Mouse (Mus musculus) megakaryocyte, adult 5-6 weeks (primary cell): Measurements from ENCODE around the gene Apom. TPM values are rescaled to one million over a fixed set of nuclear protein-coding genes. Genes with fewer than 3 reads are reported as not detected.
A peak's percentile ranks its signal among the peaks of the same experiment; 100 is the strongest.

Source experiments
- ATAC-seq: 2 replicates; pipeline ENCODE4 v1.8.0; 2016; ENCODE audit warnings: mild to moderate bottlenecking, inconsistent platforms; ENCODE audit not compliant: poor library complexity, severe bottlenecking
- total RNA-seq, 2 experiments: library from RNA; stranded (forward) in 1 of 2; stranded (reverse) in 1 of 2; fragments of 153-499, 151-499 nt in 1 of 2; fragments of 221-1000, 200-1000 nt in 1 of 2; gene quantifications; 2 replicates each; pipeline versions ENCODE4 v1.2.3 to v1.2.4; 2015 to 2017

Gene Apom
- total RNA-seq (2015) (0.38 TPM in 1 of 2 replicates, not detected in the other), total RNA-seq (2017) (0.26 TPM in 1 of 2 replicates, not detected in the other)

DNA sequence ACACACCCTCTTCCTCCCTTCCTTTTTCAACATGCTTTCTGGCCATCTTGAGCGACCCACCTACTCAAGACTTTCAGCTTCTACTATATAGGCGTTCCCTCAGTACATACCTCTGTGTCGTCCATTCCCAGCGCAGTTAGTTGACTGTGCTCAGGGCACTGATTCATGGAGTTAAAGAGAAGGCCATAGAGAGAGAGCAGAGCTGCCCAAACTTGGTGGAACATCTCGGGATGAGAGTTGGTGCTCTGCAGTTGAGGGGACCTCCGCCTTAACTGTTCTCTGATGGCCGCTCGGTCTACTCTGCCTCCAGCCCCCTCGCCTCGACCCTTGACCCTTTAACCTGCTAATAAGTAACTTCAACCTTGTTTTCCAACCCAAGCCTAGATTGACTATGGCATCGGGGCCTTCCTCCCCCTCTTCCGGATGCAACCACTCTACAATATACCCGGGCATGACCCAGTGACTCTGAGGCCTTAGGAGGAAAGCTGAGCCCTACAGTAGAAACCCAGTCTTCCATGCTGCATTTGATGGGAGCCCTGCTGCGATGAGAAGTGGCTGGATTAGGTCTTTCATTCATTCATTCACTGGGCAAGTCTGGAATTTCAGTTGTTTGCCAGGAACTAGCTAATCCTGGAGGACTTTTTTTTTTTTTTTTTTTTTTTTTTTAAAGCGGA lies at the start of gene Apom:
TSS of gene Apom (minus strand) at position 551 of the 674 bp plus-strand sequence.
- ATAC-seq: no peak

DNA sequence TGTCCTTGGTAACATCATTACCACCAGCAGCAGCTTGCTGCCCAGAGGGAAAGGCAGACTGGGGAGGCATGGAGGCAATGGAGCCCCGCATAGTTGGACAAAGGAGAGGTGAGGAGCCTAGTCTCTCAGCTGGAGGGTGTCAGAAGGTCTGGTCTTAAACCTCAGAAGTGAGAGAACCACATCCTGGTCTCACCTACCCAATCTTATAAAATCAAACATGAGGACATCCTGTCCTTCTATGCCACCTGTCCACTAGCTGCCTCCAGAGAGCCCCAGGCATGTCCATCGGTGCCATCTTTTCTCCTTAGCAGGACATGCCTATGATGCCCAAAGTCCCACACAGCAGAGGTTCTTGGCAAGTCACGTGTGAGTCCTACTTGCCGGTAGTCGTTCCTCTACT lies 48.2 kb upstream of the Apom start:
- ATAC-seq: no peak

DNA sequence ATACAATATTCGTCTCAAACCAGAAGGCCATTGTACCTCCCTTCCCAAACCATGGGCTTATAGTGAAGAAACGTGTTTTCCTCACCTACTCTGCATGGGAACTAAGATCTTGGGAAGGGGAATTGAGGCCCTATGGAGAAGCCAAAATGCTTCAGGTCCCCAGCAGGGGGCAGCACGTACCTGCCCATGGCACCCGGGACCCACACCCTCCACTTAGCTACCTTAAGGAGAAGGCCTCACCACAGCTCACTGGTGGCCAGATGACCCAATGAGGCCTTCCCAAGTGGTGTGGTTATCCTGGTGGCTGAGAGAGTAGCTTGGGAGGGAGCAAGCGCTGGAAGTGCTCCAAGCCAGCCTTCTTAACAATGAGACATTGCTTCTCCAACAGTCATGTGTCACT lies 46.7 kb upstream of the Apom start:
- peak; percentile 98 for ATAC-seq

DNA sequence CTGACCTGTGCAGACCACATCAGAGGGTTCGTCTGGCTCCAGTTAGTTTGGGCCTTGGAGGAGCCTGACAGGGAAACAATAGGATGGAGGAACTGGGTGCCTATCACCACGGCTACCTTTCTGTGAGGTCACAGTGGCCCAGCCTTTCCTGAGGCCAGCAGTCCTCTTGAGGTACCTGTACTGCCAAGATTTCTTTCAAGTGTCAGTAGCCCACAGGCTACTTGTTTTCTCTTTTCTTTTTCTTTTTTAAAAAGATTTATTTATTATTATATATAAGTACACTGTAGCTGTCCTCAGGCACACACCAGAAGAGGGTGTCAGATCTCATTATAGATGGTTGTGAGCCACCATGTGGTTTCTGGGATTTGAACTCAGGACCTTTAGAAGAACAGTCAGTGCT lies 44.1 kb upstream of the Apom start, which contains the start of gene Aif1:
TSS of gene Aif1 (minus strand) at position 101 of the 400 bp plus-strand sequence.
- ATAC-seq: no peak

DNA sequence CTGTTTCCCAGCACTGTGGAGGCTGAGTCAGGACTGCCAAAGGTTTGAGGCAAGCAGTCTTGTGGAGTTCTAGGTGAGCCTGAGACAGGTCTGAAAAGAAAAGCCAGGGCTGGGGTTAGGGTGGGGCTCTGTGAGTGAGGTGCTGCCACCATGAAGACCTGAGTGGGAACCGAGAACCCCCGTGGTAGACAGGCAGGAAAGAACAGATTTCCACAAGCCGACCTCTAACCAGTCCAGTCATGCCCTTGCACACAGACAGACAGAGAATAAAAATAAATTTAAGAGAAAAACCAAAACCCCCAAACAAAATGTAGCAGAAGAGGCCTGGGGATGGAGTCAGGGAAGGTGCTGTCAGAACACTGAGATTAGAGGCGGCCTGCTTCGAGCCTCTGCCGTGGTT lies 43.5 kb upstream of the Apom start:
- ATAC-seq: no peak

DNA sequence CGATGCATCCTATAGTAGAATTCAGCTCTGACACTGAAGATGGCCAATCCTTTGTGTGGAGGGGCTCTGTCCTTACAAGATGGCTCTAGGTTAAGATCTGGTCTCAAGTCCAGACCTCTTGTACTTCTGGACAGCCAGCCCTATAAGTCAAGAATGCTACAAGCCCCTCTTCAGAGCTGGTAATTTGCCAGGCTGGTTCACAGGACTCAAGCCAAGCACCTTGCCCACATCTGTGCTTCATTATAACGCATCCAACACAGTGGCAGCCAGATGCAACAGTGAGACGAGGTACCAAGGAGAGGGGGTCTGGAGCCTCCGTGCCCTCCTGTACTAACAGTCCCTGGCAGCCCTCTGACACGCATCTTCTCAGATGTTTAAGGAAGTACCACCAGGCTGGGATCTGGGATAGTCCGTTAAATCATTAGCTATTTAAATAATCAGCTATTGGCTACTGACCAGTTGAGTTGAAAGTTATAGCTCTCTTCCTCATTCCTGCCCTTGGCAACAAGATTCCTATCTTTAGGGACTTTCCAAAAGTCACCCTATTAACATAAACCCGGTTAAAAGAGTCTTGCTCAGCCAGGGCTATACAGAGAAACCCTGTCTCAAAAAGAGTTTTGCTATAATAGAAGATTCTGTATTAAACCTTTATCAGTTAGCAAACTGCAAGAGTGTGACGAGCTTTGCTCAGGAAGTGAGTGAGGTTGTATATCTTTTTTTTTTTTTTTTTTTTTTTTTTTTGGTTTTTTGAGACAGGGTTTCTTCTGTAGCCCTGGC lies 42.5 kb upstream of the Apom start:
- ATAC-seq: no peak

DNA sequence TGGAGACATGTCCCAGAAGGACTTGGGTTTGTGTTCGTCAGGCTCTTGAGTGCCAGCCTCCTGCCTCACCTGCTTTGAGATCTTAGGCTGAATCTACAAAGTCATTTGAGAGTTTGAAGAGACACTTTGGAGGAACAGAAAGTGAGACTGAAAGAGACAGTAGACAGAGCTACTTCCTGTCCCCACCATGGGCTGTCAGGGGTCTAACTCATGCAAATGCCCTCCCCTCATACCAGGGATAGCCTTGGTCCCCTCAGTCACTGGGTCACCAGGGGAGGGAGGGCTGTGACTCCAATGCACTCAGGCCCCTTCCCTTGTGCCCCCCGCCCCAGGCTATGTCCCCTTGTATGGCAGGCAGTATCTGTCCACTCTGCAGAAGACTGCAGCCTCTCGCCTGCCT lies 41.5 kb upstream of the Apom start:
- ATAC-seq: peak; percentile 45; the same call in 1 of the 2 replicates

DNA sequence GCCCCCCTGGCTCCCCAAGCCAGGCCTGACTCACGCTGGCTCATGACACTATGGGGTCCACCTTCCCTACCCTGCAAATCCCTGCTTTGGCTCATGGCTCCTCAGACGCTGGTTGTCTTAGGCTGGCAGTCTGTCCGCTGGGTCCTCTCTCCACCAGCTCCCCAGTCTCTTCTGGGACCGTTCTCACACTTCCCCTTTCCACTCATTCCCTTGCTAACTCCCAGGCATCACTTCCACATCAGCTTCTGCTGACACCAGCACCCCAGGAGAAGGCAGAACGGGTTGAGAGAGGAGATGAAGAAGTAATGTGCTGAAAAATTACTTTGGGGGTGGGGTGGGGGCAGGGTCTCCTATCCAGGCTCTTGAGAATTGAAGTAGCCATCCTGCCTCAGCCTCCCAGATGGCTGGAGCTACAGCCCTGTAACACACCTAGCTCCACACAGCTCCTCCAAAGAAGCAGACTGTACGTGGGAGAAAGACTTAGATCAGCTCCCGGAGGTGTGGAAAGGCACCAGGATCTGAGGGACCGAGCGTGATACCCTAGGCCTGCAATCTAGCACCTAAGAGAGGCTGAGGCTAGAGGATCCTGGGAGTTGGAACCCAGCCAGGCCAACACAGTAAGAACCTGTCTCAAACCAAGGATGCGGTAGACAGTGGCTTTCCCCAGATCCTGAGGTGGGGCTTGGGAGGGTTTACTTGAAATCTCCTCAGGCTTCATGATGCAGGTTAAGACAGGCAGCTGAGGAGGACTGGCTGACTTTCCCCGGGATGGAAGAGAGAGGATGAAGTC lies 40.8 kb upstream of the Apom start:
- peak; percentile 85 for ATAC-seq

DNA sequence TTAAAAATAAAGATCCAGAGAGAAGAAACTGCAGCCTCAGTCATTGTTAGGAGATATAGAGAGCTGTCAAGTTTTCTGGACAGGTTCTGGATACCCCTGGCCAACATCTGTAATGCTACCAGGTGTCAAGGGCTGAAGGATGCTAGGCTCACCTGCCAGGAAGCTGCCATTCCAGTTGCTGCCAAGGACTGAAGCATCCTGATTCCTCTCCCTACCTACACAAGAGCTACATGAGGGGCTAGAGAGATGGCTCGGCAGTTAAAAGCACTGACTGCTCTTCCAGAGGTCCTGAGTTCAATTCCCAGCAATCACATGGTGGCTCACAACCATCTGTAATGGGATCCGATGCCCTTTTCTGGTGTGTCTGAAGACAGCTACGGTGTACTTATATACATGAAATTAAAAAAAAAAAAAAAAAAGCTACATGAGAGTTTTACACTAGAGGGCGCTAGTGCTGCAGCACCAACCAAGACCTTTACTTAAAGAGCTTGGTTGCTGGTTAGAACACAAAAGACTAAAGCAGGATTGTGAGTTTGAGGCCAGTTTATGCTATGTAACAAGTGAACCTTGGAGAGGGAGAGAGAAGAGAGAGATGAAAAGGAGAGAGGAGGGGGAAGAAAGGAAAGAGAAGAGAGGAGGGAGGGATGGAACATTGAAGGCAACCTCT lies 36.8 kb upstream of the Apom start:
- ATAC-seq: no peak

DNA sequence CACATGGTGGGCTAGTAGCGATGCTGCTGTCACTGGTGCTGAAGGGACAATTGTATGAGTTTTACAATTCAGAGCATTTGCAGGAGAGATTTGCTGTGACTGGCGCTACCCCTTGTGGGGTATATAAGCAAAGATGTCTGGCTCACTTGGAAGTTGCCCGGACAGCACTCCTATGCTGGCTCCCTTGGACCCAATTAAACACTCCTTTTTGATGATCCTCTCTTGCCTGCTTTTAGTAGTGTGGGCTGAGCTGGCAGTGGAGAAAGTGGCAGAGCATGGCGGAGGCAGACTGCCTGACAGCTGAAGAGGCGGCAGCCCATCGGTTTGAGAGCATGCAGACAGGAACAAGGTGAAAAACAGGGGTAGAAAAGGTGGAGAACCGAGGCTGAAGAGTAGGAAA lies 35.9 kb upstream of the Apom start:
- ATAC-seq: no peak

DNA sequence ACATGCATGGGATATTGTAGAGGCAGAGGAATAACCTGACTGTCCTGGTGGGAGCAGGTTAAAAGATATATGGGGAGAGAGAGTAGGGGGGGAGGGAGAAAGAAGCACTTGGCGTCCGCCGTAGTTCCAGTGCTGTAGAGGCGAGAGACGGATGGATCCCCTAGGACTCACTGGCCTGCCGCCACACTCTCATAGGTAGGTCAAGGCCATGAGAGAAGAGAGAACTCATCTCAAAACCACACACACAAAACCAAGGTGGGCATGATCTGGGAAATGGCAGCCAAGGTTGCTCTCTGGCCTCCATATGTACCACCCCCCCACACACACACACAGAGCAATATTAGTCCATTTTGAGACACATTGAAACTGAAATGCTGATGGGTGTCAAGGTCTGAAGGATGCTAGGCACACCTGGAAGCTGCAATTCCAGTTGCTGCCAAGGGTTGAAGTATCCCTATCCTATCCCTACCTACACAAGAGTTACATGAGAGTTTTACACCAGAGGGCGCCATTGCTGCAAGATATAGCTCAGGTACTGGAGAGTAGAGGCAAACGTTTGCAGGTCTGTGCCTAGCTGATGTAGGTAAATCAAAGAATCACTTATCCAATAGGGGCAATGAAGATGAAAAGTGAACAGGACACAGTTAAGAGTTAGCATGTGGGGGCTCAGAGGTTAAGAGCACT lies 34.6 kb upstream of the Apom start:
- ATAC-seq: no peak

DNA sequence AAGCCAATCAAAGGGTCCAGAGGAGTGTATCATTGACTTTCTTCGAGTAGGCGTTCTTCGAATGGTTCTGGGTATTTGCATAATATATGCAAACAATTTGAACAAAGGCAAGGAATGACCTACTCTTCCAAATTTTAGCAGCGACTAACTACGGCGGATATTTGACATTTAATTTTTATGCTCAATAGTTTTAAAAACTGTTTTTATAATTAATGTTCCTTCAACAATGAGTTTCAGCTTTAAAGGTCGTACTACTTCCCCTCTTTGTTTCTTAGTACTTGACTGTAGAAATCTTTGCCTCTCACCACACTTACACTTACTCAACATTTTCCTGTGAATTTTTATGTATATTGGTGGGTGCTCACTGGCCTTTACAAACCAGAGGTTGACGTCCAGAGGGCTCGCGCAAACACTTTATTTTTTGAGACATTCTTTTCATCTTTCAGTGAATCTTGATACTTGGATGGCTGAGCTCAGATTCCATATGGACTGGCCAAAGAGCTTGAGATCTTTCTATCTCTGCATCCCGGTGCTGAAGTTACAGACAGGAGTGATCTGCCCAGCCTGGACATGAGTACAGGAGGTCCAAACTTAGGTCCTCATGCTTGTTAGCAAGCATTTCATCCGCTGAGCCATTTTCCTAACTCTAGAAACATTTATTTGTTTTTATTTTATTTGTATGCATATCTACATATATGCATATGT lies 33.8 kb upstream of the Apom start:
- no peak for ATAC-seq

DNA sequence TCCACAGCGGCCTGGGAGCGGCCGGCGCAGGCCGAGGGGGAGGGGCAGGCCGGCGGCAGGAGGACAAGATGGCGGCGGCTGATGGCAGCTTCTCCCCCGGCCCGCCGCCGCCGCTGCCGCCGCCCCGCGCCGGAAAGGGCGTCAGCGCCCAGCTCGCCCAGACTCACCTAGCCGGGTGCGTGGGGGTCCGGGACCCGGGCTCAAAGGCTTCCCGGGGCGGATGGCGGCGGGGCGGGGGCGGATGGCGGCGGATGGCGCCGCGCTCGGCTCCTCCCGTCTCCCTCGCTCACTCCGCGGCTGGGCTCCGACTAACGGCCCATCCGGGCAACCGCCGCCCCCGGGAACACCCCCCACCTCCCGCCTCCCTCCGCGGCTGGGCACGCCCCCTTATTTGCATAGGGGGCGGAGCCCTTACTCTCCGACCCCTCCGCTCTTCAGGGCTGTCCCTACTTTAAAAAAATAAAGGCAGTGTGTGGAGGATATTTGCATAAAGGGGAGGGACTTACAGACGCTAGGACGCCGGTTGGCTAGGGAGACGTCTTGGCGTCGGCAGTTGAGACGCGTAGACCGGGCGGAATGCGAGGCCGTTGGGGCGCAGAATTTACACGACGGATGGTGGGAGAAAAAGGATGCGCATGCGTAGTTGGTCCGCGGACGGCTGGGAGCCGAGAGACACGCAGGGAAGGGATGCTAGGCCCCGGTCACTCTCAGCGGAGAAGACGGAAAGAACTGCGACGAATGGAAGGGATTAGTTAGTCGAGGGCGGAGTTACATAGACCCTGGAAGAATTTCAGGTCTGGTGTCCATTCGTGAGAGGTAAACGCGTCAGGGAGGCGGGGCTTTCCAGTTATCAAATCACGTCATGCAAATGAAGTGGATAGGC lies 33.0 kb upstream of the Apom start, which contains the start of gene Prrc2a:
TSS of gene Prrc2a (minus strand) at position 330 of the 883 bp plus-strand sequence.
- ATAC-seq: peak; percentile 89

DNA sequence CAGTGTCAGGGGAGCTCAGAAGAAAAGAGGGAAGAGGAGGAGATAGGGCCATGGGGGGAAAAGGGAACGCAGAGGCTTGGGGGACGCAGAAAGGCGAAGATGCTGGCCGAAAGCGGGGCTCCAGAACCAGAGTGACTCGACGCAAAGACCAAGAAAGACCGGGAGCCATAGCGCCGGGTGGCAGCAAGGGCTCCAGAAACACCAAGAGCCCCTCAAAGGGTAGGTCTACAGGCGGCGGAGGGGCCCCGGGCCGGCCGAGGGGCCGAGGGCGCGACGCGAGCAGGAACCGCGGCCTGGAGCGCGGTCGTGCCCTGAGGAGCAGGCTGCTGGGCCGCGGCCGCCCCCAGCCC lies 32.3 kb upstream of the Apom start:
- ATAC-seq: no peak

DNA sequence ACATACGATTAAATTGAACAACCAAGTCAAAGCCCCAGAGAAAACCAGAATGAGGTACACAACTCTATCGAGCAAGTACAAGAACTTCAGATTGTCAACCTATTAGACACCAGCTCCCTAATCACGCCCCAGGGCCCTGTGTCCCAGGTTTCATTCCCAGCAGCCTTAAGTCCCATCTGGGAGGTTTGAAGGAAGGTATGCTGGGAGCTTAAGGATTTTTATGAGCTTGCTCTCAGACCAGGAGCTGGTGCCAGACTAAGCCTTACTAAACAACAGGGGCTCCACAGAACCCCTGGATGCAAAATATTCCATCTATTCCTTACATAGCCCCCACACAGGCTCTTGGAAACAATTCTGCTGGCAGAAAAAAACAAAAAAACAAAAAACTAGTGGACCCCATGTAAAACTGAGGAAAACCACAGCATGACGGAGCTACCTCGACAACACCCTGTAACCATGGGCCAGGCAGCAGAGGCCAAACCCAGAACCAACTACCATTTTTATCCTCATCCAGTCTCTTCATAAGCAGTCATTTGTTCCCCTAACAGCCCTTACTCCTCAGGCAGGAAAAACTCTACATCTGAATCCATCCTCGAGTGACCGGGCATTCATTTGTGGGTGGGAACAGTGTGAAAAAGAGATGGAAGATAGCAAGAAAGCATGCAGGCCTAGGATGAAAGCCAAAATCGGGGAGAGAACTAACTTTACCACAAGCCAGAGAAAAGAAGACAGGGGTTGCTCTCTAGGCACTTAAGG lies 31.7 kb upstream of the Apom start:
- no peak for ATAC-seq

DNA sequence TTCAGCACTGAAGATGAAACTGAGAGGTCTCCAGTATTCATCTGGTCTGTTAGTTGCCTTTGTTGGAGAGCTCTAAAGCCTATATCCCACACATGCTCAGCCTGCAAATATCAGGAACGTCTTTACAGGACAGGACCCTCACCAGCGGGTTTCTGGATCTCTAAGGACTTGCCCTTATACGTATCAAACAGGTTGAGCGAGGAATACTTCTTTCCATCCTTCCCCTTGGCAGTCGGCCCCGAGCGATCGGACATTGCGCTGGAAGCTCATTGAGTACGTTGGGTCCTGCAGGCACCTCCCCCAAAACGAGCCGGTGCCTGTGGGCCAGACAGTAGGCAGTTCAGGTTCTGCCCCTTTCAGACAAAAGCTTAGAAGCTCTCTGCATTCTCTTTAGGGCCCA lies 30.9 kb upstream of the Apom start:
- ATAC-seq: no peak

DNA sequence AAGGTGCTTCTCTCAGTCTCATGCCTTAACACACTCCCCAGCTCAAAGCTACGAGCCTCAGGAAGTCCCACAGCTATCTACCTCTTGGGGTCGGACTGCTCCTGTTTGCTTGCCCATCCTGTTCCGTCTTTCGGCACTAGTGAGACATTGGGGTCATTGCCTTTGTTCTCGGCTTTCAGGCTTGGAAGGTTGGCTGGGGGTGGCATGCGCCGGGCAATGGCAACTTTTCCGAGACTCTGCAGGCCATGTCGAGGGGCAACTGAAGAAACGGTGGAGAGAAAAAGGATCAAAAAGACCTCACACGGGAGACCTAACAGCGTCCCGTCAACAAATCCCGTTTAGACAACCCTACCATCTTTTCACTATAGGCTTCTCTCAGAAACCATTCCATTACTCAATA lies 30.3 kb upstream of the Apom start:
- no peak for ATAC-seq

DNA sequence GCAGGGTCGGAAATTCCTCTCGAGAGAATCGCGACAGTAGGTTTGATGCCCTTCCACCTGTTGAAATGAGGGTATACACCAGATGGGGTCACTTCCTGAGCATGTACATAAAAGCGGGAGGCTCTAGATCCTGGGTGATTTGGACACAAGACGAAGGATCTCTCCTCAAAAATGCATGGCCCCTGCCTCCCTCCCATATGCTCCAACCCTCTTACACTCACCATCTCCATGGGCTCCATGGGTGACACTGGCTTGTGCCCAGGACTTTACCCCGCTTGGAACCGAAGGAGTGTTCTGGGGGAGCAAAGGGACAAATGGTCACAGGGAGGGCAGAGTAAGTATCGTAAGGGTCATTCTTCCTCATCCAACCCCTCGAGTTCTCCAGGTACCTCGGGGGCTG lies 29.6 kb upstream of the Apom start:
- ATAC-seq: no peak
